Mouse (Mus musculus): ENCODE data around the gene Eif2ak4.

The Eif2ak4 gene

DNA sequence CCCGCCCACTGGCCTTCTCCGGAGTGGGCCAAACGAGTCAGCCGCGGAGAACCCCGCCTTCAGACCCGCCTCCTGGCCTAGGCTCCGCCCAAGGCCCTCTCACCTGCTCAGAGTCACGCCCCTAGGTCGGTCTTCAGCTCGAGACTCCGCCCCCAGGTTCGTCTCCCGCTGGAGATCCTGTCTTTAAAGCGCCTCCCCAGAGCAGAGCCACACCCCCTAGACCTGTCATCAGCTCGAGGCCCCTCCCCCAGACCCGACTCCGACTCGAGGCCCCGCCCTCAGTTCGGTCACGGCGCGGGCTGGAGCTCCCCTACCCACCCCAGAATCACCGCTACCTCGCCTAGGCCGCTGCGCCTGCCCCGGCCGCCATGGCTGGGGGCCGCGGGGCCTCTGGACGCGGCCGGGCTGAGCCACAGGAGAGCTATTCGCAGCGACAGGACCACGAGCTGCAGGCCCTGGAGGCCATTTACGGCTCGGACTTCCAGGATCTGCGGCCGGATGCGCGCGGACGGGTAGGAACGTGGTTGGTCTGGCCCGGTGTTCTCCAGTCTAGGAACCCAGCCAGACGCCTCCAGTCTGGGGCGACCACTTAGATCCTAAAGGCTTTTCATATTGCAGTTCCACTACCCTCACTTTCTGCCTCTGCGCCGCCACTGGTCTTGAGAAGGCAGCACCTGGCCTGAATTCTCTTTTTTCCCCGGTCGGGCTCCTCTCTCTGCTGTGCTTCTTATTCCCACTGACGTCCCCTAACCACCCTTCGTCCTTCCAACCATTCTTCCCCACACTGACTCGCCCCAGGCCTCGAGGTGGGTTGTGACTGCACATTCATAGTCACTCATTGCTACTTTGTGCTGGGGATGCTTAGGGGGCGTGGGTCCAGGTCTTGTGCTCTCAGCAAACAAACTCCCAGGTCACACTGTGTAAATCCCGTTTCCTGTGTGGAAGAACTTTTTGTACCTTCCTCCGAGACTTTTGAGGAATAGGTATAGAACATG is at the start of gene Eif2ak4:
Gene Eif2ak4 (plus strand): TSS at position 278 of the 995 bp plus-strand sequence.
- peak; percentile 99 for DNase-seq (ENCODE audit: low spot score)

DNA sequence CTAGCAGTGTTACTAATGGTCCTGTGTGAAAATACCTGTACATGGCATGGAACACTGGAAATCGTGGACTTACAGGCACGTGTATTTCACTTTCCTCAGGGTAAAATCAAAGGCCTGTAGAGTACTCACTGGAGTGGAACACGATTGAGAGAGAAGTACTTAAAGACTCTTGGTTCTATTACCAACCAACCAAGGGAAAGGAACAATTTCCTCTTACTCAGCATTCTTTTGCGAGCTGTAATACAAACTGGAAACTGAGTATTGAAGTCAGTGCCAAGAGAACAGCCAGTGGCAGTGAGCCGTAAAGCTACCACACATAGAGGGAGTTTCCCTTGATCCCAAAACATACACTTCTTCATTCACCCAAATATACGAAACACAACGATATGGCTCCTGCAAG is 47.1 kb upstream of the Eif2ak4 start:
- no peak for DNase-seq (ENCODE audit: low spot score)

DNA sequence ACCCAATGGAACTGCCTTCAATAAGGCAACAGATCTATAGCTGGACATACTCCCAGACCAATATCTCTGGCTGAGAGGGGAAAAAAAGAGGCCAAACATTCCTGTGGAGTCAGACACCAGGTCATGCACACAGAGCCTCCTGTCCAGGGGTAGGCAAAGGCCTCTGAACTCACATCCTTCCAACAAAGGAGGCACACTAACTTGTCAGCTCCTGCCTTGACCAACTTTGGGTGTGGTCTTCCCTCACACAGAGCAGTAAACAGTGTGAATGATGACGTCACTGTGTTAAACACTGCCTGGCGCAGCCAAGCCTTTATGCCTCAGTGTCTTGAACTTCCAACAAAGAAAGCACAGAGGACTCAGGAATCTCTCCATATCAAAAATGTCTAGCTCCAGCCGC is 44.5 kb upstream of the Eif2ak4 start:
- no peak for DNase-seq (ENCODE audit: low spot score)

DNA sequence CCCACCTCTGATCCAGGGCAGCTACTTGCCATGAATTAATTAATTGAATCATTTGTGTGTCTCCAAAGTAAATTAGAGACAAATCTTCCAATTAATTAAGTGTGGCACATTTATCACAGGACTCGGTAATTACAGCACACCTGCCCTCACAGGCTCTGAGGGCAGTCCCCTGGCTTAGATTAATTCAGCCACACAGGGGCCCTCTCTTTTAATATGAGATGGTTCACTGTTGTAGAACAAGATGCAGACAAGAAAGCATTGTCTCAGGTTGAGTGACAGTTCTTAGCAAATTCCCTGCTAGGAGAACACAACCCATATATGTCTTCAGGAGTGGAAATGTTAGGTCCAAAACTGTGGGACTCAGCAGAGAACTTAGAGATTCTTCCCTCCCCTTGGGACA is 42.9 kb upstream of the Eif2ak4 start:
- no peak for DNase-seq (ENCODE audit: low spot score)

DNA sequence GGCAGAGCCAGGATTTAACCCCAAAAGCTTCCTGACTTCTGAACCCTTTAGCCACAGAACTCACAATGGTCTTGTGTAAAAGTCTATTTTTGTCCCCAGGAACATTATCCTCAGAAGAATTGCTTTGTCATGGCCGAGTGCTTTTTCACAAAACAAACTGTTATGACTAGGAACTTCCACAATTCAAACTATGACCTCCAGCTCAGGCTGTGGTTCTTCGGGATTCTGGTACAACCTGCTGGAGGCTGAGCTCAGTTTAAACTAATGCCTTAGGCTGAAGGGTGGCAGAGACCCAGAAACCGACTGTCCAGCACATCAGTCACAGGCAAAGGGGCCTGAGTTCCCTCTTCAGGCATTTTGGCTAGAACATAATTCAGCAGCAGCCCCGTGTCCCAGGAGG is 34.9 kb upstream of the Eif2ak4 start:
- no peak for DNase-seq (ENCODE audit: low spot score)

DNA sequence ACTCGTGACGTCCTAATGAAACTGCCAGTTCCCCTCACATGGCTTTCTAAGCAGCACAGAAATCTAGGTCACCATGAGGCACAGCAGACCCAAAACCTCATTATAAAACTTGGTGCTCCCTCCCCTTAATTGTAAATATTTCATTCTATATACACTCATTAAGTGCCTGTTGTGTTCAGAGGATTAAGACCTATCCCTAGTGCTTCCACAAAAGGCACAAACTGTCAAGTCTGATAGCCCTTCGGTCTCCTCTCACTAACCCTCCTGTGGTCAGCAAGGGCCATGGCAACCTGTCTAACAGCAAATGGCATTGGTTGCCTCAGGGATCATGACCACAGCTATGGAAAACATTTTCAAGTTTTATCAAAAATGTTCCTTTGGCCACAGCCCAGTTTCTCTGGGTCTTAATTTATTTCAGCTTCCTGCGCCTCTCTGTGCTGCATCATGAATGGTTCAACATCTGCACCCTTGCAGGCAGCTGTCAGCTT is 34.5 kb upstream of the Eif2ak4 start:
- DNase-seq (ENCODE audit: low spot score): no peak

DNA sequence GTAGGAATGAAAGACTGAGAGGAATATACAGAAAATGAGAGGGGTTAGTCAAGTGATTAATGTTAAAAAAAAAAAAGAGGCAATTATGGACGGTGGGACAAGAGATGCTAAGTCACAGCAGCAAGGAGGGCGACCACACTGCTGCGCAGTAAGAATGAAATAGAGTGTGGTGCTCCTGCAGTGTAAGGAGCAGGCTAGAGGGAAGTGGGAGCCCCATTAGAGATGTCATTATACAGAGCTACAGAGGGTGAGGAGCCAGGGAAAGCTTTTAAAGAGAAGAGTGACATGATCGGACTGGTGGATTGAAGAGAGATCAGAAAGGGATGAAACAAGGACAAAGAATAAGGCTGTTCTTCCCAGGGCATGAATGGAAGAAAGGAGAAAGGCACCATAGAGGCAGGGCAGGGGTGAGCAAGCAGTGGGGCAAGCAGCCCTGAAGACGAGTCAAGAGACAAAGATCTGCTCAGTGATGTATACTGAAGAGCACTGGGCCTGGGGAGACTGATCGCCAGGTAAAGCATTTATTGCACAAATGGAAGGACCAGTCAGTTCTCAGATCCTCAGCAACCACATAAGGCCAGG is 33.2 kb upstream of the Eif2ak4 start:
- DNase-seq (ENCODE audit: low spot score): no peak

DNA sequence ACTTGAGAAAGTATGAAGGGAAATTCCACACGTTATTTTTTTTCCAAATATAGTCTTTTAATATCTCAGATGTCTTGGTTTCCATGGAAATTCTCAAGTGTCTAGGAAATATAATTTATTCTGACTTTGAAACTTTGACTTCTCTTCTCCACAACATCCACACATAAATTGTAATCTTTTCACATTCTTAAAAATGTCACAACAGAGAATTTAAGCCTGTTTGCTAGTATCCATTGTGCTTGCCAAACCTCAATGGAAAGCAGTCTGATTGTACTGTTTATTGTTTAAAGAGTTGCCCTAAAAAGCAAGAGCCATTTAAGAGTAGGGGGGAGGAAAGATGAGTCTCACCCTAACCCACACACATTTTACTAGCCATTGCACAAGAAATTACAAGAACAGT is 16.6 kb upstream of the Eif2ak4 start:
- DNase-seq (ENCODE audit: low spot score): no peak

DNA sequence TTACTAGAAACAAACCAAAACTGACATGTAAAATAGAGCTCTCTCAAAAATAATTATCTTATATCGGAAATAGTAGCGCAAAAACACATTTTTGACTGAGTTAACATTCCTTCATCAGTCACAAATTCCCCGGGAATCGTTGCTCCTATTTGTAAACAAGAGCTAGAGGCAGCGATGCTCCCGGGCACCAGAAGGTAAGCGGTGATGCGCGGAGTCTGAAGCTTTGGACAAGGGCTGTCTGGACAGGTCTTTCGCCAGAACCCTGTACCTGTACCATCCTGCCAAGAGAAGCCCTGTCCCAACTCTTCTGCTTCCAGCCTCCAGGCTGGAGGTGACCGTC is 15.9 kb upstream of the Eif2ak4 start:
- no peak for DNase-seq (ENCODE audit: low spot score)

DNA sequence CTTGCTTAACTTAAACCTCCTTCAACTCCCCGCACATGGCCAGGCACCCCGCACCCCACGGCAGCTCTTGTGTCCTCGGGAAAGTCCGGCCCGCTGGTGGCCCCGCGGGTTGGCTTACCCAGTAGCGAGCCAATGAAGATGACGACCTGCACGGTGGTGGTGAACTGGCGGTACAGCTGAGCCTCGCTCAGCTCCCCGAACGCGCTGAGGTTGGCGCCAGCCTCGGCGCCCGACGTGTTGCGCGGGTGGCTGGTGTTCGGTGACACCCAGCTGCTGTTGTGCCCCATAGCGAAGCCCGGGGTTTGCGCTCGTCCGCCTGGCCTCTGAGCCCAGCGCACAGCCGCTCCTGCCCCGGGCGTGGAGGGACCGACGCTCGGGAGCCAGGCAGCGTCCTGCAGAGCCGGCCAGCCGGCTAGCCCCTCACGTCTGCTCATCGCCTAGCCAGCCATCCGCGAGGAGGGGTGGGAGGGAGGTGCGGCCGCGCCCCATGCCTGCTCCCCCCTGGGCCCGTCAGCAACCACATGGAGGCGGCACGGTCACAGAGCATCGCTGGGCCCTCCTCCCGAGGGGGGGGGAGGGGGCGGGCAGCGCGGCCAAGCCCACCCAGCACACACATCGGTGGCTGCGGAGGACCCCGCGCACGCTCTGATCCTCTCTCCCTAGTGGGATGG is 15.4 kb upstream of the Eif2ak4 start, which contains the start of gene Gpr176:
Gene Gpr176 (minus strand): TSS at position 519 of the 671 bp plus-strand sequence.
- DNase-seq (ENCODE audit: low spot score): peak; percentile 34

DNA sequence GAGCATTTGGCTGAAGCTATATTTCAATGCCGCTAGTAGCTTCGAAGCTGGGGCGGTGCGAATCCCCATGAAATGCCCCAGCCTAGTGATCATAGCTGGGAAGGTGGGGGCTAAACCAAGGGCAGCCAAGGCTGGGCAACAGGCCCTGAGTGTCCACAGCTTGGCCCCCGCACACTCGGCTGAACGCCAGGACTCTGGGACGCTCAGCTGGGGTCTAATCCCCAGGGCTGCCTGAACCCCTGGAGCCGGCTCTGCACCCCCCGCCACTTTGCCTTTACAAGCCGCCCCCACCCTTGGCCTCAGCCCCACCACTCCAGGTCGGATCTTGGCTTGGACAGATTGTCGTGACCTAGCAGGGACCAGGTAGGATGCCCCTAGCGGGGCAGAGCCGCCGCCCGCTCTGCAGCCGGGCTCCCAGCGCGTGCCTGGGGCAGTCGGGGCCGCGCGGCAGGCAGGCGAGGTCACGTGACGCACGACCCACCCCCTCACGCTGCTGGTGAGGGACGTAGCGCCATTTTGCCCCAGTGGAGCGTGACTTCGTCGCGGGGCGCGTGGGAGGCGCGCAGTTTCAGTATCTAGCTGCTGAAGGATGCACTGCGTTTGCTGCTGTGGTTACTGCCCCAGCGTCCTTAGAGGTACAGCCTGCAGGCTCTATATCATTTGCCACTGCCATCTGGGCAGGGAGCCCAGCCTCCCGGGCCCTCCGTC is 14.7 kb upstream of the Eif2ak4 start:
- peak; percentile 71 for DNase-seq (ENCODE audit: low spot score)

DNA sequence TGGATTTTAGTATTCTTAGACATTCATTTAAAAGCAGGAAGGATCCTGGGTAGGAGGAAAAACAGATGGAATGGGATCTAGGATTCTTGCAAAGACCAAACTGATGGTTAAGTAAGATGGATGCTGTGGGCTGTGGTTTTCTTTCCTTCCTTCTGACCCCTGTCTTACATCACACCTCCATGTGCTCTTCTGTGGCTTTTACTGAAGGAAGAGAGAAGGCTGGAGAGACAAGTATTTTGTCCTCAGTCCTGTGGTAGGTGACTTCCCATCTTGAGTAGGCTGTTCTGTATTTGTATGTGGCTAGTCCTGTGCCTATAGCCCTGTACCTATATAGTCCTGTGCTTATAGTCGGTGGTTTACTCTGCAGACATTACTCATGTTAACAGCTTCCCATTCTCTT is 12.9 kb upstream of the Eif2ak4 start:
- DNase-seq (ENCODE audit: low spot score): no peak

DNA sequence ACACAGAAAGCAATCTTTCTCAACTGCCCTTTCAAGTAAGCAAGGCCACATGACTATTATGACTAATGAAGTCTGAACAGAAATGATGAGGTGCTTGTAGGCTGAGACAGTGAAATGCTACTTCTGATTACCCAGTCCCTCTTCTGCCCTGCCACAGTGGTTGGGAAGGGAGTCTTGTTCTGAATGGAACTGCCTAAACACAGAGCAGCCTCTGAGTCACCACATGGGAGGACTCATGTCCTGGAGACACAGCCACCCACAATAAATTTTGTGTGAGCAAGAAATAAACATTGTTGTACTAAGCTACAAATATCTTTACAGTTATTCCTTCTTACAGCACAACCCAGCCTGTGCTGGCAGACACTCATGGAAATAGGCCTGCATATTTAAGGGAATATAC is 12.5 kb upstream of the Eif2ak4 start:
- no peak for DNase-seq (ENCODE audit: low spot score)

DNA sequence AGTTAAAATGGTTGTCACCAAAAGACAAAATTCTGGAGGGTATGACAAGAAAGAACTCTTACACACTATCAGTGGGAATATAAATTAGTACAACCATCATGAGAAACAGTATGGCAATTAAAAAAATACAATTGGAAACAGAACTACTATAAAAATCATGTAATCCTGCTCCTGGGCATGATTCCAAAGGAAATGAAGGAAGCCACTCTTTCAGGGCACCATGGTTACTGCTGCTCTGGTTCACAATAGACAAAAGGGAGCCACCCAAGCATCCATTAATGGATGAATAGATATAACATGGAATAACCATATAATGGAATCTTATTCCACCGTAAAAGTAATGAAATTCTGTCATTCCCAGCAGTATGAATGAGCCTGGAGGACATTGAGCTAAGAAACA is 8.7 kb upstream of the Eif2ak4 start:
- no peak for DNase-seq (ENCODE audit: low spot score)

DNA sequence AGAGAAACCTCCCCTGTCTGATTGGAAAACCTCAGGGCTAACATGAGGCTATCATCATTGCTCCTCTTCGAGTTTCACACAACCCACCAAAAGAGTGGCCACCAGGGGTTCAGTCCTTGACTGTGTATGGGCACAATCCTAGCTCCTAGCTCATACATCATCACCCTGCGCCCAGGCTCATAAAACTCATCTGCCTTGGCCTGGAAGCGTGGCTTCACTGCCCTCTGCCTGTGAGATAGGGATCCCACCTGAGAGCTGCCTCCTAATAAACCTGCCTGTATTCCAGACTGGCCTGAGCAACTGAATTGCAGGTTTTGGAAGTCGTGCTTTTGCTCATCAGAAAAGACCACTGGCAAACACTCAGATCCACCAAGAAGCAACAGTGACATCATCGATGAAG is 5.0 kb upstream of the Eif2ak4 start:
- no peak for DNase-seq (ENCODE audit: low spot score)

DNA sequence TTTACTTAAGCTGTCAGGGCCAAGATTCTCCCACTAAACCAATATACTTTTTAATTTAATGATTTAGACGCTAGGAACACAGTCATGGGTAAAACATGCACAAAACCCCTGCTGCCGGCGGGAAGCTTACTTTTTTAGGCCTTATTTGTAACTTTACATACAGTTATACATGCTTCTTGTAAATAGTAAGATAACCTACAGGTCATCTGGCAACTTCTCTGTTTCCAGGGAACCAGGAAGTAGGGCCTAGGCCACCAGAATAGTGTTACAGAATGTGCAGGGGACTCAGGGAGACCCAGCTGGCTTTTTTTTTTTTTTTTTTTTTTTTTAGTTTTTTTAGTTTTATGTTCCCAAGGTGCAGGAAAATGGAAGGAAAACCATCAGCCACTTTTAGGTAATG is 1.2 kb downstream of the Eif2ak4 start:
- DNase-seq (ENCODE audit: low spot score): no peak

DNA sequence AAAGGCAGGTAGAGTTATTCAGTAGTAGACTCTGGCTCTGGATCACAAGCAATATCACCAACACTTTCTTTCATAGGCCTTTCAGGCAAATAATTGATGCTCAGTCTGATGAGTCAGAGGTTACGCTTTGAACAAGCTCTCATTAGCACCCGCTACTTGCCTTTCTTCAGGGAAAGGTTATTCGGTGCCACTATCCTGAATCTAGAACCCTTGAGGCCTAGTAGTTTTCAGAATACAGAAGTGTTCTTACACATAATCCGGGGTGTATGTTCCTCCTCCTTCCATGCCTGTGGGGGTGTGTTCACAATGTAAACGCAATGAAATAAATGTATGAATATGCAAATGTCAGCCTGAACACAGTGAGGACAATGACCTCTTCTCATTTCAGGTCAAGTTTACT is 1.7 kb downstream of the Eif2ak4 start:
- no peak for DNase-seq (ENCODE audit: low spot score)

DNA sequence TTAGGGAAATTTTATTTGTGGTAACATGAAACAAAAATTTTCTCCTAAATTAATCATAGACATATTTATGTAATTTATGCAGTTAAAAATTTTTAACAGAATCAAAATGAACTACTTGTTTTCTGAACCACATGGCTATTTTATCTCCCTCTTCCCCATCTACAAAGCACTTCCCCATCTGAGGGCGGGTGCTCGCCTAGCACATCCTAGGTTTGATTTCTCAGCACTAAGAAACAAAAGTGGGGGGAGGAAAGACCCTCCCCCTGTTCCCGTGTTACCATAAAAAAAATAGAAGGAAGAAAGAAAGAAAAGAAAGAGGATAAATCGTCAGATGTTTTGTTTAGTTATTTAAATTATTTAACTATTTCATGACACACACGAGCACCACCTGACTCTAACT is 2.8 kb downstream of the Eif2ak4 start:
- DNase-seq (ENCODE audit: low spot score): no peak

DNA sequence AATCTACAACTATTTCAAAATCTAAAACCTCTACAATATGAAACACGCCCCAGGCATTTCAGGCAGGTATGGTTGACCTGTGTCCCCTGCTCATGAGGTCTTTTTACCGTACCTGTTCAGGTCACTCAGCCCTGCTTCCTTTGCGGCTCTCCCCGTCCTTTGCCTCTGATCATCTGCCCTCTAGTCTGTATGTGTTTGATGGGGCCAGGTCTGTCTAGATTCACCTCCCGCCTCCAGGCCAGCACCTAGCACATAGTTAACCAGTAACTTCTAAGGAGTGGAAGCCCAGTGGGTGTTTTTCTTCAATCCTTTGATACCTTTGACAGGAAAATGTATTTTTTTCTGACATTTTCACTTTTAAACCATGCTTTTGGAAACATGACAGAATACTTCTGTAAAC is 11.3 kb downstream of the Eif2ak4 start:
- no peak for DNase-seq (ENCODE audit: low spot score)

DNA sequence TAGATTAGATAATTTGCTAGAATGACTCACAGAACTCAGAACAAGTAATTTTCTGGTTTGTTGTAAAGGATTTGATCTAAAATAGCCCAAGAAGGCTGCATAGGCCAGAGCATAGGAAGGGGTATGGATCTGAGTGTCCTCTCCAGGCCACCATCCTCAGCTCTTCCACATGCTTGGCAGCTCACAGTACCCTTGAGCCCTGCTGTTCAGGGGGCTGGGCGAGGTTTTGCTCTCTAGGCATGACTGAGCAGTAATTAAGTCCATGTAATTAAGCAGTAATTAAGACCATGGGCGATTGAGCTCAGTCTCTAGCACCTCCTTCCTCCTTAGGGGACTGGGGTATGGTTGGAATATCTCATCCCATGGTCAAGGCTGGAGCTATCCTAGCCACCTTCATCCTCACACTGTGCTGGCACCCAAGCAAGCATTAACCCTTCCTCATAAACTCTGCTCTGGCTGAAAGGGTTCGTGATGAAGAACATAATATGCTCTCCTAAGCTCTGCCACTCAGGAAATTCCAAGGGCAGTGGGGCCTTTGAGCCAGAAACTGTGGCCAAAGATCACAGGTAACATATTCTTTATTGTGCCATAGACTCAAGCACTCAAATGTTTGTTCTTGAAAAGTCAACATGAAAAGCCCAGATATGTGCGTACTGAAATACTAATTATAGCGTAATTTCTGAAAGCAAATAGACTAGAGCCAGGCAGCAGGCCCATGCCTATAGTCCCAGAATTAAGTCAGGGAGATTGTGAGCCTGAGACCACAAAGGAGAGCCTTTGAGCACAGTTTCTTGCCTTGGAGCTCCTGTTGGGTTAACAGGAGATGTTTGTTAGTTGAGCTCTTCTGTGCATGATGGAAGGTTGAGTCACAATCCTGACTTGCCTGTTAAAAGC is 13.7 kb downstream of the Eif2ak4 start:
- no peak for DNase-seq (ENCODE audit: low spot score)

DNA sequence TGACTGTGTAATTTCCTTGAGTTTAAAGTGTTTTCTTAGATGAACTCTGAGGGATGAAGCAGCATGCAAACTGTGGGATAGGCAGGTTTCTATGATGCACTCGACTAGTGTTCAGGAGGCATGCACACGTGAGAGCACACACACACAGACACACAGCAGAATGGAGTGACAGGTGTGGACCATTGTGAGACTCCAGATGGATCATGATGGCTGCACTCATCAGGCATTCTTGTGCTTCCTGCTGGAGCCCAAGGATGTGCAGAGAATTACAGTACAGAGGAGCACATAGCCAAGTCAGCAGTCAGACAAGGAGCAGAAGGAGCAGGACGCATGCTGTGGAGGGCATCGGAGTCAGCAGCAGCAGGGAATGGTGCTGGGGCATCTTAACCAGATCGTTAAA is 15.9 kb downstream of the Eif2ak4 start:
- DNase-seq (ENCODE audit: low spot score): no peak
